Mouse (Mus musculus) forebrain, embryonic 10.5 days (tissue): ENCODE measurements around the gene Trpm1. TPM values are rescaled to one million over a fixed set of nuclear protein-coding genes. Genes with fewer than 3 reads are reported as not detected.

ENCODE experiments used
- DNase-seq: peaks from one replicate; pipeline ENCODE4 v3.0.0-alpha.2; 2017; ENCODE audit warnings: low spot score; ENCODE audit errors: extremely low spot score
- H3K27ac ChIP-seq: fragments of 300-500 bp; sonication (generic); 2 replicates; pipeline ENCODE4 v1.5.1; 2016; ENCODE audit warnings: mild to moderate bottlenecking
- H3K27me3 ChIP-seq: fragments of 300-500 bp; sonication (generic); 2 replicates; pipeline ENCODE4 v1.6.1; 2016; ENCODE audit warnings: mild to moderate bottlenecking; ENCODE audit not compliant: poor library complexity, severe bottlenecking
- H3K36me3 ChIP-seq: fragments of 300-500 bp; sonication (generic); replicated peaks from 2 replicates; pipeline ENCODE4 v1.6.1; 2016; ENCODE audit warnings: mild to moderate bottlenecking, moderate library complexity
- H3K4me1 ChIP-seq: fragments of 300-500 bp; sonication (generic); 2 replicates; pipeline ENCODE4 v1.6.1; 2016
- H3K4me3 ChIP-seq: fragments of 300-500 bp; sonication (generic); 2 replicates; pipeline ENCODE4 v1.5.1; 2016; ENCODE audit warnings: mild to moderate bottlenecking, moderate library complexity
- H3K9me3 ChIP-seq: fragments of 300-500 bp; sonication (generic); 2 replicates; pipeline ENCODE4 v1.6.1; 2016; ENCODE audit warnings: mild to moderate bottlenecking, moderate library complexity
- WGBS: fragments of 180-500 bp; shearing (Covaris S2); methylation state at CpG from one replicate; pipeline ENCODE4 v1.1.7; 2016; 5-methylcytosine and 5-hydroxymethylcytosine counted together
- polyA plus RNA-seq: library from polyadenylated mRNA; unstranded; fragments of >200 nt; fragmentation: Nextera tagmentation; extraction: Ambion mirVana; gene quantifications from 2 replicates; pipeline ENCODE4 v1.2.1, GENCODE M21; 2016

Gene Trpm1
- polyA plus RNA-seq, 1 experiment from 2014 or later = 6.9 TPM

- Histone ChIP-seq H3K4me1 (peaks cover 12% of the 10 kb centered on the region), H3K36me3 (no peaks in the 10 kb centered on the region), H3K27ac (peak overlapping the region; percentile 68), H3K27me3 (peaks cover 17% of the 10 kb centered on the region; the same call in 1 of the 2 replicates), H3K9me3 (no peaks in the 10 kb centered on the region), H3K4me3 (no peak overlapping the region)
- 42% methylated on average over 10 of the region's 10 CpGs for WGBS
- peak; percentile 38 for DNase-seq
These were observed 31.7 kb downstream of the Trpm1 start for GRCm38 (mm10) chr7:64185203-64185931.

DNA sequence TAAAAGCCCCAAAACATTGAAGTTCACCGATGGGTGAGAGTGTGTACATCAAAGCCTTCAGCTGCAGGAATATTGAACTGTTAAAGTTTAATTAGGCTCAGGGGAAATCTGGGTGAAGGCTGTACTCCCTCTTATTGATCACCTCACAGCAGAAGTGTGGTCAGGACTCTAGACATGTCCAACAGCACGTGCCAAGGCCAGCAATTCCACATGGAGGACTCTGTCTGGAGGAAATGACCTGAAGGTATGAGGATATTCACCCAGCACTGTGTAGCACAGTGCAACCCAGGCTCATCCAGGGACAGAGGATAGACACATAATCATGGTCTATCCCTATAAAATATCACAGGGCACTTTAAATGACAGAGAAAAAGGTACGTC lies 32.3 kb downstream of the Trpm1 start:
- Histone ChIP-seq H3K4me3 (no peak overlapping the region), H3K27me3 (peaks cover 17% of the 10 kb centered on the region; the same call in 1 of the 2 replicates), H3K36me3 (no peaks in the 10 kb centered on the region), H3K4me1 (peaks cover 12% of the 10 kb centered on the region), H3K27ac (peak overlapping the region; percentile 68), H3K9me3 (no peaks in the 10 kb centered on the region)
- WGBS = 86% methylated on average over 3 of the region's 3 CpGs
- no peak for DNase-seq

DNA sequence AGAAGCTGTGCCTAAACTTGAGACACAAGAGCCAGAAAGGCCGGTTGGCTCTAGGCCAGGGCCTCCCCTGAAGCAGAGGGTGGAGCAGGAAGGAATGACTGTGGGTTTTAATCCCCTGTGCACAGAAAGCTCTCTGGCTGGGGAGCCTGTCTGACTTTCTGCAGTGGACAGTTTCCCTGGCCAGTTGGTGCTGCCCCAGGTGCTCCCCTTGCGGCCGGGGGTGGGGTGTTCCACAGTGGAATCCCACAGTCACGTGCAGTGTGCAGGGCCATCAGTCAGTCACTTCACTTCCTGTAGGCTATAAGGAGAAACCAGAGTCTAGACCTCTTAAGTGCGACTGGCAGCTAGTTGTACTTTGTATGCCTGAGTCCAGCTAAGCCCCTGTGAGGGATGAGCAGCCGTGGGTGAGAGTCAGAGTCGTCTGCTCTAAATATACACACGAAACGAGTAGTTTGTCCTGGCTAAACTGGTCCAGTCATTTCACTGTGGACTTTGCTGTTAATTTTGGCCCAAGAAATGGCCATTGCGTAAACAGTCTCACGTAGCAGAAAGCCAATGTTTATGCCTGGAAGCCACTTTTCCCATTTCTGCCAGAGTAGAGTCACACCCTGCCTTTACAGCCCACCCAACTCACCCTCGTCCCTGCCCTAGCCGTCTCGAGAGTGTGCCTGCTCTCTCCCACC lies 38.8 kb downstream of the Trpm1 start:
- Histone ChIP-seq H3K4me1 (peaks cover 19% of the 10 kb centered on the region), H3K36me3 (no peaks in the 10 kb centered on the region), H3K4me3 (no peak overlapping the region), H3K27me3 (no peaks in the 10 kb centered on the region), H3K27ac (0 out of 2 replicates have a peak overlapping the region, but pooled peaks have one; percentile 1), H3K9me3 (no peaks in the 10 kb centered on the region)
- WGBS = 68% methylated on average over 14 of the region's 14 CpGs
- no peak for DNase-seq

GRCm38 (mm10) chr7:64193476-64193875 lies 39.8 kb downstream of the Trpm1 start:
- Histone ChIP-seq H3K4me3 (no peak overlapping the region), H3K9me3 (no peaks in the 10 kb centered on the region), H3K27ac (0 out of 2 replicates have a peak overlapping the region, but pooled peaks have one; percentile 35), H3K36me3 (no peaks in the 10 kb centered on the region), H3K27me3 (no peaks in the 10 kb centered on the region), H3K4me1 (peaks cover 19% of the 10 kb centered on the region)
- no peak for DNase-seq
- 43% methylated on average over 5 of the region's 5 CpGs for WGBS

GRCm38 (mm10) chr7:64196114-64196513 lies 42.5 kb downstream of the Trpm1 start:
- no peaks in the 10 kb centered on the region for H3K9me3 ChIP-seq
- no peak overlapping the region for H3K4me3 ChIP-seq
- WGBS = 87% methylated on average over 3 of the region's 3 CpGs
- H3K27ac ChIP-seq = no peak overlapping the region
- no peaks in the 10 kb centered on the region for H3K27me3 ChIP-seq
- no peak for DNase-seq
- peaks cover 19% of the 10 kb centered on the region for H3K4me1 ChIP-seq
- H3K36me3 ChIP-seq = no peaks in the 10 kb centered on the region

DNA sequence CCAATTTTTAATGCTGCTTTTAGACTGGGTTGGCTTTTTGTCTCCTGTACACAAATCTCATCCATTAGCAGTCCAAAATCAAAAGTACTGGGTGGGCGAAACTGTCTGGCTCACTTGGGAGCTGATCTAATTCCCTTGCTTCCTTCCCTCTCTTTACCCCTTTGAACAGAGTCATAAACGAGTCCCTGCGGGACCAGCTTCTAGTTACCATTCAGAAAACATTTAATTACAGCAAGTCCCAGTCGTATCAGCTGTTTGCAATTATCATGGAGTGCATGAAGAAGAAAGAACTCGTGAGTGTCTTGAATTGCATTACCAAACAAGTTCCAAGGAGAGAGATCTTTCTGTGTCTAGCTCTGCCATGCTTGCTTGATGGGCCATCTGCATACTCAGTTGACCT lies 55.1 kb downstream of the Trpm1 start:
- no peaks in the 10 kb centered on the region for H3K36me3 ChIP-seq
- WGBS = 77% methylated on average over 5 of the region's 5 CpGs
- H3K27me3 ChIP-seq = no peaks in the 10 kb centered on the region
- no peaks in the 10 kb centered on the region for H3K9me3 ChIP-seq
- H3K27ac ChIP-seq = no peak overlapping the region
- DNase-seq = no peak
- no peaks in the 10 kb centered on the region for H3K4me1 ChIP-seq
- no peak overlapping the region for H3K4me3 ChIP-seq

DNA sequence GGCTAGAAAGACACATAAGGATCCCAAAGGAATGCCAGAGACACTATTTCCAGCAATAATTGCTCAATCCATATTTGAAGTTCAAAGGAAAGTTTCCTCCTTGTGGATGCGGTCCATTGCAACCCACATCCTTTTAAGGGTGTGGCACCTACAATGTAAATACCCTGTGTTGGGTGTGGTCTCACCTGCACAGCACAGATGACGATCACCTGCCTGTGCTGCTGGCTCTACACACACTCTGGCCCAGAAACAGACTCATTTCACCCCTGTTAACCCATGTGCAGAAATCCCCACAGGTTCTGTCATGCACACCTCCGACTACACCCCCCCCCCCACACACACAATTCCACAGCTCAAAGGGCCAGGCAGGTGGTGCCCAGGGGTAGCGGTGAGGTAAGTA lies 59.2 kb downstream of the Trpm1 start:
- H3K27me3 ChIP-seq = no peaks in the 10 kb centered on the region
- H3K4me3 ChIP-seq = no peak overlapping the region
- H3K36me3 ChIP-seq = no peaks in the 10 kb centered on the region
- WGBS = 86% methylated on average over 4 of the region's 4 CpGs
- no peaks in the 10 kb centered on the region for H3K4me1 ChIP-seq
- no peak overlapping the region for H3K27ac ChIP-seq
- no peak for DNase-seq
- no peaks in the 10 kb centered on the region for H3K9me3 ChIP-seq

GRCm38 (mm10) chr7:64214066-64214465 lies 60.4 kb downstream of the Trpm1 start:
- Histone ChIP-seq H3K4me1 (no peaks in the 10 kb centered on the region), H3K27me3 (no peaks in the 10 kb centered on the region), H3K36me3 (no peaks in the 10 kb centered on the region), H3K27ac (no peak overlapping the region), H3K9me3 (no peaks in the 10 kb centered on the region), H3K4me3 (no peak overlapping the region)
- no peak for DNase-seq
- 76% methylated on average over 4 of the region's 4 CpGs for WGBS

- H3K9me3 ChIP-seq = no peaks in the 10 kb centered on the region
- H3K27me3 ChIP-seq = no peaks in the 10 kb centered on the region
- no peak overlapping the region for H3K4me3 ChIP-seq
- WGBS = 85% methylated on average over 4 of the region's 4 CpGs
- no peak overlapping the region for H3K27ac ChIP-seq
- no peak for DNase-seq
- H3K4me1 ChIP-seq = no peaks in the 10 kb centered on the region
- H3K36me3 ChIP-seq = no peaks in the 10 kb centered on the region
These were observed 62.0 kb downstream of the Trpm1 start for GRCm38 (mm10) chr7:64215613-64216012.

- Histone ChIP-seq H3K27me3 (no peaks in the 10 kb centered on the region), H3K27ac (no peak overlapping the region), H3K9me3 (no peaks in the 10 kb centered on the region), H3K4me3 (no peak overlapping the region), H3K36me3 (no peaks in the 10 kb centered on the region), H3K4me1 (no peaks in the 10 kb centered on the region)
- DNase-seq = no peak
- WGBS = 94% methylated on average over 7 of the region's 7 CpGs
These were observed 63.8 kb downstream of the Trpm1 start for GRCm38 (mm10) chr7:64217428-64217827.

GRCm38 (mm10) chr7:64219765-64220164 lies 66.1 kb downstream of the Trpm1 start:
- Histone ChIP-seq H3K4me3 (no peak overlapping the region), H3K36me3 (no peaks in the 10 kb centered on the region), H3K4me1 (no peaks in the 10 kb centered on the region), H3K27ac (no peak overlapping the region), H3K9me3 (no peaks in the 10 kb centered on the region), H3K27me3 (no peaks in the 10 kb centered on the region)
- WGBS = 88% methylated on average over 7 of the region's 7 CpGs
- no peak for DNase-seq

- WGBS = 96% methylated on average over 5 of the region's 5 CpGs
- Histone ChIP-seq H3K4me1 (peaks cover 11% of the 10 kb centered on the region), H3K4me3 (no peak overlapping the region), H3K36me3 (no peaks in the 10 kb centered on the region), H3K9me3 (no peaks in the 10 kb centered on the region), H3K27ac (no peak overlapping the region), H3K27me3 (no peaks in the 10 kb centered on the region)
- no peak for DNase-seq
These were observed 69.6 kb downstream of the Trpm1 start for GRCm38 (mm10) chr7:64223215-64223614.
